Mouse (Mus musculus): ENCODE results near the gene Ica1. TPM values are rescaled to one million over a fixed set of nuclear protein-coding genes. Genes with fewer than 3 reads are reported as not detected.
A peak's percentile ranks its signal among the peaks of the same experiment; 100 is the strongest.

Ica1 gene
- 8.8 TPM in 2 replicates for polyA plus RNA-seq (2016; fragmentation: Nextera tagmentation; extraction: Ambion mirVana)

- no peak; the same call in 1 of the 2 replicates for ATAC-seq
- H3K36me3 ChIP-seq: no peaks in the 10 kb centered on the region
- H3K4me2 ChIP-seq: peak within 1 kb of the TSS; percentile 84
- H3K27me3 ChIP-seq (replicated peaks): peaks cover 34% of the 10 kb centered on the region
- WGBS (ENCODE audit: insufficient replicate concordance): 3% methylated on average over 13 of the region's 16 CpGs
- peak within 1 kb of the TSS; percentile 62 for H3K9ac ChIP-seq
- H3K9me3 ChIP-seq (replicated peaks): no peaks in the 10 kb centered on the region
- no peak within 1 kb of the TSS for H3K27ac ChIP-seq
- H3K4me3 ChIP-seq: peak within 1 kb of the TSS; percentile 63
- H3K4me1 ChIP-seq: no peaks in the 10 kb centered on the region; the same call in 1 of the 2 replicates
Observed at GRCm38 (mm10) chr6:8778296-8778649, at the start of gene Ica1. TSS of gene Ica1 (minus strand) at chr6:8778488.

GRCm38 (mm10) chr6:8819866-8820265 lies 41.6 kb upstream of the Ica1 start:
- Histone ChIP-seq H3K4me2 (no peak overlapping the region), H3K36me3 (no peaks in the 10 kb centered on the region), H3K27me3 (replicated peaks) (no peaks in the 10 kb centered on the region), H3K9me3 (replicated peaks) (no peaks in the 10 kb centered on the region), H3K4me3 (no peak overlapping the region), H3K27ac (no peak overlapping the region), H3K9ac (no peak overlapping the region), H3K4me1 (no peaks in the 10 kb centered on the region)
- WGBS (ENCODE audit: insufficient replicate concordance): 52% methylated on average over 2 of the region's 2 CpGs
- ATAC-seq: no peak

- Histone ChIP-seq H3K9ac (no peak overlapping the region), H3K9me3 (replicated peaks) (no peaks in the 10 kb centered on the region), H3K4me3 (no peak overlapping the region), H3K4me1 (no peaks in the 10 kb centered on the region), H3K27ac (no peak overlapping the region), H3K4me2 (no peak overlapping the region), H3K27me3 (replicated peaks) (no peaks in the 10 kb centered on the region), H3K36me3 (no peaks in the 10 kb centered on the region)
- 64% methylated on average over 6 of the region's 6 CpGs for WGBS (ENCODE audit: insufficient replicate concordance)
- ATAC-seq: no peak
Observed at GRCm38 (mm10) chr6:8814332-8815002, 36.2 kb upstream of the Ica1 start.

GRCm38 (mm10) chr6:8802561-8803150 lies 24.4 kb upstream of the Ica1 start:
- H3K27me3 ChIP-seq (replicated peaks): no peaks in the 10 kb centered on the region
- ATAC-seq: no peak
- H3K4me2 ChIP-seq: no peak overlapping the region
- H3K4me1 ChIP-seq: no peaks in the 10 kb centered on the region
- no peak overlapping the region for H3K27ac ChIP-seq
- H3K9me3 ChIP-seq (replicated peaks): no peaks in the 10 kb centered on the region
- H3K36me3 ChIP-seq: no peaks in the 10 kb centered on the region
- no peak overlapping the region for H3K4me3 ChIP-seq
- 49% methylated on average over 3 of the region's 3 CpGs for WGBS (ENCODE audit: insufficient replicate concordance)
- no peak overlapping the region for H3K9ac ChIP-seq

GRCm38 (mm10) chr6:8792385-8792784 lies 14.1 kb upstream of the Ica1 start:
- no peak overlapping the region for H3K4me2 ChIP-seq
- H3K4me1 ChIP-seq: no peaks in the 10 kb centered on the region
- WGBS (ENCODE audit: insufficient replicate concordance): 76% methylated on average over 5 of the region's 5 CpGs
- H3K4me3 ChIP-seq: no peak overlapping the region
- no peaks in the 10 kb centered on the region for H3K9me3 ChIP-seq (replicated peaks)
- no peak overlapping the region for H3K9ac ChIP-seq
- H3K27ac ChIP-seq: no peak overlapping the region
- no peak for ATAC-seq
- no peaks in the 10 kb centered on the region for H3K27me3 ChIP-seq (replicated peaks)
- H3K36me3 ChIP-seq: no peaks in the 10 kb centered on the region

GRCm38 (mm10) chr6:8791781-8792180 lies 13.5 kb upstream of the Ica1 start:
- no peak overlapping the region for H3K27ac ChIP-seq
- H3K9me3 ChIP-seq (replicated peaks): no peaks in the 10 kb centered on the region
- 72% methylated on average over 3 of the region's 3 CpGs for WGBS (ENCODE audit: insufficient replicate concordance)
- H3K4me2 ChIP-seq: no peak overlapping the region
- H3K4me3 ChIP-seq: no peak overlapping the region
- no peak for ATAC-seq
- no peak overlapping the region for H3K9ac ChIP-seq
- H3K4me1 ChIP-seq: no peaks in the 10 kb centered on the region
- no peaks in the 10 kb centered on the region for H3K27me3 ChIP-seq (replicated peaks)
- H3K36me3 ChIP-seq: no peaks in the 10 kb centered on the region

- no peak for ATAC-seq
Observed at GRCm38 (mm10) chr6:8780618-8781017, 2.3 kb upstream of the Ica1 start.

GRCm38 (mm10) chr6:8777411-8778295 lies 635 bp downstream of the Ica1 start:
- under 1% methylated on average over 68 of the region's 69 CpGs for WGBS (ENCODE audit: insufficient replicate concordance)
- Histone ChIP-seq H3K4me3 (peak overlapping the region; percentile 63), H3K4me1 (no peaks in the 10 kb centered on the region; the same call in 1 of the 2 replicates), H3K9ac (peak overlapping the region; percentile 62), H3K27ac (no peak overlapping the region), H3K27me3 (replicated peaks) (peaks cover 34% of the 10 kb centered on the region), H3K4me2 (peak overlapping the region; percentile 84), H3K9me3 (replicated peaks) (no peaks in the 10 kb centered on the region), H3K36me3 (no peaks in the 10 kb centered on the region)
- ATAC-seq: peak; percentile 71

More at GRCm38 (mm10) chr6:8780618-8781017, 2.3 kb upstream of the Ica1 start:
- Histone ChIP-seq H3K9me3 (replicated peaks) (no peaks in the 10 kb centered on the region), H3K4me2 (no peak overlapping the region), H3K4me3 (no peak overlapping the region), H3K27me3 (replicated peaks) (peaks cover 34% of the 10 kb centered on the region), H3K9ac (no peak overlapping the region), H3K36me3 (no peaks in the 10 kb centered on the region), H3K4me1 (no peaks in the 10 kb centered on the region; the same call in 1 of the 2 replicates), H3K27ac (no peak overlapping the region)

GRCm38 (mm10) chr6:8771539-8771938 lies 6.7 kb downstream of the Ica1 start:
- peaks cover 7% of the 10 kb centered on the region for H3K27me3 ChIP-seq (replicated peaks)
- no peaks in the 10 kb centered on the region for H3K9me3 ChIP-seq (replicated peaks)
- H3K36me3 ChIP-seq: no peaks in the 10 kb centered on the region
- no peak overlapping the region for H3K27ac ChIP-seq
- WGBS (ENCODE audit: insufficient replicate concordance): 26% methylated on average over 7 of the region's 7 CpGs
- H3K4me1 ChIP-seq: peaks cover 15% of the 10 kb centered on the region; the same call in 1 of the 2 replicates
- no peak overlapping the region for H3K9ac ChIP-seq
- ATAC-seq: no peak
- H3K4me3 ChIP-seq: no peak overlapping the region
- no peak overlapping the region for H3K4me2 ChIP-seq

- Histone ChIP-seq H3K27ac (peak overlapping the region; percentile 15; the same call in 1 of the 2 replicates), H3K4me2 (peak overlapping the region; percentile 24; the same call in 1 of the 2 replicates)
Observed at GRCm38 (mm10) chr6:8770341-8770740, 7.9 kb downstream of the Ica1 start.

GRCm38 (mm10) chr6:8769803-8770202 lies 8.5 kb downstream of the Ica1 start:
- H3K9me3 ChIP-seq (replicated peaks): no peaks in the 10 kb centered on the region
- H3K27ac ChIP-seq: peak overlapping the region; percentile 15; the same call in 1 of the 2 replicates
- peaks cover 15% of the 10 kb centered on the region; the same call in 1 of the 2 replicates for H3K4me1 ChIP-seq
- H3K9ac ChIP-seq: no peak overlapping the region
- peak overlapping the region; percentile 24 for H3K4me2 ChIP-seq
- H3K36me3 ChIP-seq: no peaks in the 10 kb centered on the region
- ATAC-seq: peak; percentile 80
- H3K27me3 ChIP-seq (replicated peaks): no peaks in the 10 kb centered on the region
- no peak overlapping the region for H3K4me3 ChIP-seq
- 14% methylated on average over 6 of the region's 6 CpGs for WGBS (ENCODE audit: insufficient replicate concordance)

More at GRCm38 (mm10) chr6:8770341-8770740, 7.9 kb downstream of the Ica1 start:
- Histone ChIP-seq H3K4me3 (no peak overlapping the region), H3K9me3 (replicated peaks) (no peaks in the 10 kb centered on the region), H3K27me3 (replicated peaks) (no peaks in the 10 kb centered on the region), H3K36me3 (no peaks in the 10 kb centered on the region), H3K4me1 (peaks cover 15% of the 10 kb centered on the region; the same call in 1 of the 2 replicates), H3K9ac (no peak overlapping the region)
- ATAC-seq: peak; percentile 62
- WGBS (ENCODE audit: insufficient replicate concordance): 32% methylated on average over 10 of the region's 10 CpGs

- H3K9me3 ChIP-seq (replicated peaks): no peaks in the 10 kb centered on the region
Observed at GRCm38 (mm10) chr6:8766652-8767051, 11.6 kb downstream of the Ica1 start.

More at GRCm38 (mm10) chr6:8766652-8767051, 11.6 kb downstream of the Ica1 start:
- ATAC-seq: no peak
- no peak overlapping the region for H3K4me2 ChIP-seq
- H3K27me3 ChIP-seq (replicated peaks): no peaks in the 10 kb centered on the region
- WGBS (ENCODE audit: insufficient replicate concordance): 72% methylated on average over 5 of the region's 5 CpGs
- no peaks in the 10 kb centered on the region for H3K36me3 ChIP-seq
- H3K27ac ChIP-seq: no peak overlapping the region
- no peak overlapping the region for H3K4me3 ChIP-seq
- no peak overlapping the region for H3K9ac ChIP-seq
- H3K4me1 ChIP-seq: peaks cover 15% of the 10 kb centered on the region; the same call in 1 of the 2 replicates

All from liver, embryonic 12.5 days (tissue).